Mouse (Mus musculus) cerebellum, adult 8-10 months (tissue): Measurements from ENCODE around the gene 9130409I23Rik.
"Not testable (repeated sequence)": the region's sequence is repeated elsewhere in the genome, so short reads cannot be mapped to it uniquely, and the experiment has no call there.

ENCODE experiments used
- DNase-seq: peaks from one replicate; pipeline ENCODE4 v3.0.0; 2022

Gene 9130409I23Rik

DNA sequence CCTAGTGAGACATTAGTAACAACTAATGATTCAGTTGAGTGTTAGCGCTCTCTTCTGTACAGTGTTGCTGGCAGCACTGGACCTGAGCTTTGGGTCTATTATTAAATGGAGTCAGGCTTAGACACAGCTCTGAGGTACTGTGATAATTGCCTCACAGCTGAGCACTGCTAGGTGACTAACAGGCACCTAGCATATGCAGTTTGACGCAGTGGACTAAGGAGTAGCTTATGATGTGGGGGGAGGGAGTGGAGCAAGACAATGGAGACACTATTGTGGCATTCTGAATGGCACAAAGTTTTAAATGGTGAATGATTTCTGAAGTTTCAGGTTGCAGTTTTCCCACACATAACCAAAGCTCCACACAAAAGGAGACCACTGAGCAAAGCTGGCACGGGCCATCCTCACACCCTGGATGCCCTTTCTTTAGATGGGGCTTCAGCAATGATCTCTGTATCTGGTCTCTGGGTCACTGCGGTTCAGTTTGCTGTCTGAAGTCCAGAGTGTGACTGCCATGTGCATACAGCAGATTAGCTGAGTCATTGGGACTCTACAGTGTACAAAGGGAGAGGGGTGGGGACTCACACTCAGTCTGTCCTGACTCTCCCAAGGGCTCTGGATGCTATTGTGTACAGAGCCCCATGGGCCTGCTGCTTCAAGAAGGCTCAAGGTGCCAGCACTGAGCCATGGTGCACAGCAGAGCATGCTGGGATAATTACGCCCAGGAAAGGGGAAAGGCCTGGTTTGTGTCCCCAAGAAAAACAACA lies 15.8 kb upstream of the 9130409I23Rik start:
- not testable (repeated sequence) for DNase-seq

DNA sequence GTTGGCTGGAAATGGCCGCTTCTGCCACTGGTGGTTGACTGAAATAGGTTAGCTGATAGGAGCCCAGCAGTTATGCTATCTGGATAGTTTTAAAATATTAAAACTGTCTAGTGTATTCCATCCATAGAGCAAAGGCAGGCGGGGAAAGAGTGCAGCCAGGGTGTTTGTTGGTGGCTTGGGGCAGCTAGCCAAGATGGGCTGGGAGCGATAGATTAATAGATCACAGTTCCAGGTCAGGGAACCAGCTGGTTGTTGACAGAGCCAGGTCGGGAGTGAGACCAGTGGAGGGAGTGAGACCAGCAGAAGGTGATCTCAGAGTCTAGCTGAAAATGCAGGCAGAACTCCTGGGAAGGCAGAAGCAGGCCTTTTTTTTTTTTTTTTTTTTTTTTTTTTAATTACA lies 13.4 kb upstream of the 9130409I23Rik start:
- DNase-seq: no peak

DNA sequence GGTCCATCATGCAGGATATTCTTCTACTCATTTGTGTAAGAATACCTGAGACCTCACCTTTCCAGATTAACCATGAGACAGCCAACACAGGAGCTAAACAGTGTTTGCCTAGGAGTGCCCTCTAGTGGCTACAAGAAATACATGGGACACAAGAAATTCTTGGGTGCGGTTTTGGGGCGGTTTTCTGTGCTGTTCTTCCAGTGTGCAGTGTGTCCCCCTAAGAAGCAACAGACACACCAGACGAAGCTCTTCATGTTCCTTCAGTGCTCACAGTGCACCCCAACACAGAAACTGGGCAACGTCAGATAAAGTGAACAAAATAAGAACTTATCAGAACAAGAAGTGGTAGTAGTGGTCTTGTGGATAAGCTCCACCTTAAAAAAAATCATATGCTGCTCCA lies 11.4 kb upstream of the 9130409I23Rik start:
- DNase-seq: peak; percentile 43

DNA sequence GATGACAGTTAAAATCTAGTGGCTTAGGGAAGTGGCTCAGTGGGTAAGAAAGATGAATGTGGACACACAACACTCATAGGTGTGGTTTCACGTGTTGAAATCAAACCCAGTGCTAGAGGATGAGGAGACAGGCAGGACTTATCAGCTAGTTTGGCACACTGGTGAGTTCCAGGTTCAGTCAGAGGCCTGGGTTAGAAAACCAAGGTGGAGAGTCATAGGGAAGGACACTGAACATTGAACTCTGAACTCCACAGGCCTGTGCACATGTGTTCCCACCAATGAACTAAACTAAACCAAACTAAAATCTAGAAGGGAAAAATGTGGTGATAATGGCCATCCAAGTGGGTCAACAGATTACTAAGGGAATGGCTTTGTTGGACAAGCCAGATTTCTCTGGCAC lies 3.5 kb upstream of the 9130409I23Rik start:
- DNase-seq: no peak

DNA sequence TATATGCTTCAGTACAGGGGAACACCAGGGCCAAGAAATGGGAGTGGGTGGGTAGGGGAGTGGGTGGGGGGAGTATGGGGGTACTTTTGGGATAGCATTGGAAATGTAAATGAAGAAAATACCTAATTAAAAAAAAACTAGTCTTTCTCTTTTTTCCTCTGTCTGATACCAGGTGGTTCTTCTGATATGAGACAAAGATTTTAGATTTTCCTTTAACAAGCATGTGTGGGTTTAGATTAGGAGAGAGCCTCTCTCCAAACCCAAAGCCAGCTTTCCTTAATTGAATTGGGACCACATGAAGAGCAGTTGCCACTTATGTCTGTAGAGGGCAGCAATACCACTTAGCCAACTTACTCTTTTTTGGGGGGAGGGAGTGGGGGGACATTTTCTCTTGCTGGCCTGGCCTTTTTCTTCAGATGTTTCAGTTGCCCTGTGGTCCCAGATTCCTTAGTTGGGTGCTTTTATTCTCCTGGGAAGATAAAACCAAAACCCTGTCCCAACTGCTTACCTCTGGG lies 1.7 kb upstream of the 9130409I23Rik start:
- DNase-seq: no peak

DNA sequence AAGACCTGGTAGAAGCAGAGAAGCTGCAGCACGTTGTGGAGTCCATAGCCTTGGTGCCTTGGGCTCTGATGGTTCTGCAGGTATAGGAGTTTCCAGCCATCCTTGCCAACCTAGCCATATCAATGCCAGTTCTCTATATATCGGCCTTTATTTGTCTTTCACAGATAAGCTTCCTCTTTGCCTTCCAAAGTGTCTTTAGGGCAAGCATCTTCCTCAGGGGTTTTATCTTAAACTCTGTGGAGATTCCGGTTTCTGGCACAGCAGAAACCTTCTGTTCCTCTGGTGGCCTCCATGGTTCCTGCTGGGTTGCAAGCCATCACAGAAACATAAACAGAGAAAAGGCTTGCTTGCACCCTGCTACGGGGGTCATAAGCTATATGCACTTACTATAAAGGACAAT lies 1.9 kb downstream of the 9130409I23Rik start:
- no peak for DNase-seq

DNA sequence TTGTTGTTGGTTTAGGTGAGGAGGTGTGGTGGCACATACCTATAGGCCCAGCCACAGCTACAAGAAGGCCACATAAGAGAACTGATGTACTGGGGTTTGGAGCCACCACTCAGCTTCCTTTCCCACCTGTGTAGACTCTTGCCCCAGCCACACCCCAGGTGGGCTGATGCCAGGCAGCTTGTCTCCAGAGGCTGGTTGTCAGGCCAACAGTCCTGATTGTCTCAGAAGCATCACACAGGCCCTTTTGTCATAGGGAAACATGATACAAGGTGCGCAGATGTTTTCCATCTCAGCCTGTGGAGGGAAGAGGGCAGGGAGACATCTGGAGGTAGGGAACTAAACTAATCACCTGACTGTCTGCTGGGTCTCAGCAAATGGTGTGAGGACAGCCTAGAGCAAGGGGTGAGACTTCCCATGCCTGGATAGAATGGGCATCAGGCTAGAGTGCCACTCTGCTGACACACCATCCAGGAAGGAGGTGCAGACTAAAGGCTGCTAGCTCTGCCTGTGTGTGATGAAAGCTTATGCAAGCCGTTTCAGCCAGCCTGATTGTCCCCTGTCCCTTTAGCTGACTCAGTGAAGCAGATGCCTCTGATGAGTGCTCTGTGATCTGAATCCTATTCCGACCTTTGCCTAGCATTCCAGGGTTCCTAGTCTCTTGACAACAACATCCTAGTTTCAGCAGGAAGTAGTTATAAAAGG lies 10.9 kb downstream of the 9130409I23Rik start:
- DNase-seq: no peak

DNA sequence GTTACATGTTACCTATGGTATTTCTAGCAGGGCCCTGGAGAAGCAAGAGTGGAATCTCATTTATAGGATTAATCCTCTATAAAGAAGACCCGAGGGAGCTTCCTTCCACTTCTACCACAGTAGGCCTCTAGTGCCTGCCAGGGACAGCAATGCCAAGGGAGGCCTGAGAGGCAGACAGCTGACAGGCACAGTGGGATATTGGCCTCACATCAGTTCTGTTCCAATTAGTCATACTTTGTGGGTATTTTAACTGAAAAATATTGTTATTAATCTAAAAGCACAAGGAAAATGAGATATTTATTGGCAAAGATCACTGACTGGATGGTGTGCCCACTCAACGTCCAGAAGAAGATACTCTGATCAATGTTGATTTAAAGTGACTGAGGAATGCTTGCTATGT lies 13.0 kb downstream of the 9130409I23Rik start:
- peak; percentile 36 for DNase-seq

DNA sequence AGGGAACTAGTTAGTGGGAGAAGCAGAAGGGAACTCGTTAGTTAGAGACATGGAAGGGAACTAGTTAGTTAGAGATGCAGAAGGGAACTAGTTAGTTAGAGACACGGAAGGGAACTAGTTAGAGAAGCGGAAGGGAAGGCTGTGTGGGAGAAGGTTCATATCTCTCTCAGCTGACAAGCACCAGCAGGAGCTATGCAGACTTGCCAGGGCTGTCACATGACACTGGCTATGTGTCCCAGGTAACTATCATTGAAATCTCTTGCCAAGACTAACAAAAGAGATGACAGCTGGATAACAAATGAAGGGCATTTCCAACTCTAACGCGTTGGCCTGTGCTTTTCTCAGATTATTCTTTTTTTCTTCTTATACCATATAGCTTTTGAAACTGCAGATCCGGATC lies 13.6 kb downstream of the 9130409I23Rik start:
- no peak for DNase-seq

DNA sequence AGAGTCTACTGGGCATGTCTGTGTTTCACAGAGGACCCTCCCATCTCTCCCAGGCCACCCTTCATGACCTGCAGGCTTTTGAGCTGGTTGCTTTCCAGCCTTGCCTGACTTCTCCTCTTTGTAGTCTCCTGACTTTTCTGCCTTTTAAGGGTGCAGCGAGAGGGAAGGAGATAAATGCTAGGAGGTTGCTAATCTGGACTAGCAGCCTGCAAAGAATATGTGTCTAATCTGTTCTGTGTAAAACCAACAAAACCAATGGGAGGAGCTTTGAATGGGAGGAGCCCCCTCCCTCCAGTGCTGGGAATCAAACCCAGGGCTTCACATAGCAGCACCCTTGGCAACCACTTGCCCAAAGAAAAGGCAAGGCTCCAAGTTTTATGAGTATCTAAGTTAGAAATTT lies 17.3 kb downstream of the 9130409I23Rik start:
- DNase-seq: no peak

DNA sequence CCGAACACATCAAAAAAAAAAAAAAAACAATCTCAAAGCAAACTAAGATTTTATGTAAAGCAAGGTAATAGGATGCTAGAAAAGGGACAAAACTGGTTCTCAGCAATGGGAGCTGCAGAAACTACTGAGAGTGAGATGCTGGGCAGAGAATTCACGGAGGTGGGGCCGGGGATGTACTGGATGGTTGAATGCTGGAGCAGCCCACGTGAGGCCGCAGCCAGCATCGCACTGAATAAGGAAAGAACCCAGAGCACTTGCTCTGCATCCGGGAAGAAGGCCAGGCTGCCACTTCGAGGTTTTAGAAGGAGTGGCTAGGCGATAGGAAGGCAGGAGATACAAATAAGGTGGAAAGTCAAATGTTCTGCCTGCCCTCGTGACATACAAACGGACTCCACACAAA lies 18.6 kb downstream of the 9130409I23Rik start:
- DNase-seq: no peak

DNA sequence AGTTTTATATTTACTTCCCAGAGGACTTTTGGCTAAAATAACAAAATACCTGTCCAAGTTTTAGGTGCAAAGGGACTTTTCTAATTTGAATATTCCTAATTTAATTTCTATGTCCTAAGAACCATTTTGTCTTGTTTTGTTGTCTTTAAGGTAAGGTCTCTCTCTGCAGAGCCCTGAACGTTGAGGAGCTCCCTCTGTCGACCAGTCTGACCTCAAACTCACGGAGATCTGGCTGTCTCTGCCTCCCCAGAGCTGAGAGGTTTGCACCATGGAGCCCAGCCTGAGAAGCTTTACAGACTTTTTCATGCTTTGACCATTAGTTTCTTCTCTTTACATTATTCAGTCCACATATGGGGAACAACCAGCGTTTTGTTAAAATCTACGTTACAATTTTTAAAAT lies 22.0 kb downstream of the 9130409I23Rik start:
- DNase-seq: no peak

DNA sequence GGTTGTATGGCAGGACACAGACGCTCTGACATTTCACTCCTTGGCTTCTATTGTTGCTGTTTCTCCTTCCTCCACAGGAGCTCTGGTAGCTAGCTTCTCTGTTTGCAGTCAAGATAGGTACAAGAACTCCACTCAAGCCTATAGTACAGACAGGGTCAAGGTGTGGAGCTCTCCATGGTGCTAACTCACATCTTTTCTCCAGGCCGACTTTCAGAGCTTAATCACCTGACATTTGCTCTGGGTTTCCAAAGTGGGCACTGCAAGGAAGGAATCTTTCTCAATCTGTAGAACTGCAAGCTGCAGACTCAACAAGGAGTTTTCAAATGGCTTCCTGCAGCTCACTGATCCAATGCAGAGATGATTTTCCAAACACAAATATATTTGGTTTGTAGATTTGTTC lies 33.0 kb downstream of the 9130409I23Rik start:
- no peak for DNase-seq

DNA sequence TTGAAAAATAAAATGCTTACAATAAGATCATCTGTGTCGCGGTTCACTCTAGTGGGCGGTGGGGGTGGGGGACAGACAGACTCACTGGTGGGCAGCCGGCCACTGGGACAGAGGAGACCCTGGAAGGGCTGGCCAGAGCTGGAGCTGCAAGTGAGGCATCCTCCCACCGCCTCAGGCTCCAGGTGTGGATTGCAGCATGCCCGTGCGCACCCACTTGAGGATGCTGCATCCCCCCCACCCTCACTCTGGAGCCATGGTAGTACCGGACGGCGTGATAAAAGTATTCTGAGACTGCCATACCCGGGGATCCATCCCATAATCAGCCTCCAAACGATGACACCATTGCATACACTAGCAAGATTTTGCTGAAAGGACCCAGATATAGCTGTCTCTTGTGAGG lies 39.0 kb downstream of the 9130409I23Rik start:
- DNase-seq: no peak
